Comparison of ENCODE assay signal across 12 mouse cellular contexts in genomic region chr9:61322333-61322732, GRCm38 (mm10). TPM values are rescaled to one million over a fixed set of nuclear protein-coding genes. Genes with fewer than 3 reads are reported as not detected.
DNase-seq lines count a peak whose midpoint lies in the region; ATAC-seq and TF ChIP-seq lines count a peak whose summit lies in the region.
"Had no signal": no experiment of that assay in that cellular context is flagged by ENCODE, and none has a peak within 500 bp of the region (broad histone marks: within the 10 kb centered on the region; RNA-seq: fewer than 3 reads in every experiment).

No protein-coding gene starts in this region.

- H3K4me1 ChIP-seq in embryonic fibroblast, embryonic 13.5 days (ENCODE audit: control insufficient read depth, insufficient read depth, low read length) = peaks cover 12% of the 10 kb centered on the region
- peaks cover 52% of the 10 kb centered on the region for H3K4me1 ChIP-seq in midbrain, embryonic 10.5 days
- H3K4me1 ChIP-seq in liver, embryonic 12.5 days = peaks cover 30% of the 10 kb centered on the region

- peak overlapping the region; percentile 43 for H3K27ac ChIP-seq in embryonic fibroblast, embryonic 13.5 days (ENCODE audit: insufficient read depth, low read length)
- no peak overlapping the region for H3K27ac ChIP-seq in midbrain, embryonic 10.5 days (replicated peaks)
- no peak overlapping the region for H3K27ac ChIP-seq in liver, embryonic 12.5 days
- H3K27ac ChIP-seq: hindbrain, embryonic 15.5 days; midbrain, embryonic 13.5 days had no signal

- TF ChIP-seq POLR2A in embryonic fibroblast, embryonic 13.5 days (IDR thresholded peaks at IDR 0.05; ENCODE audit: low read depth, low read length) = no peak

- H3K36me3 ChIP-seq in midbrain, embryonic 10.5 days = no peaks in the 10 kb centered on the region
- no peaks in the 10 kb centered on the region for H3K36me3 ChIP-seq in liver, embryonic 12.5 days
- H3K36me3 ChIP-seq: hindbrain, embryonic 15.5 days; midbrain, embryonic 13.5 days had no signal

- no peak for ATAC-seq in liver, embryonic 12.5 days
- ATAC-seq: midbrain, embryonic 13.5 days had no signal

- no peak overlapping the region for H3K4me3 ChIP-seq in embryonic fibroblast, embryonic 13.5 days (ENCODE audit: insufficient read depth, low read length)
- H3K4me3 ChIP-seq in midbrain, embryonic 10.5 days = no peak overlapping the region
- no peak overlapping the region for H3K4me3 ChIP-seq in liver, embryonic 12.5 days
- H3K4me3 ChIP-seq: hindbrain, embryonic 15.5 days; midbrain, embryonic 13.5 days had no signal

- TF ChIP-seq CTCF in embryonic fibroblast, embryonic 13.5 days (IDR thresholded peaks at IDR 0.05; ENCODE audit: borderline replicate concordance, insufficient read depth, low read length) = no peak

- H3K27me3 ChIP-seq in midbrain, embryonic 10.5 days (ENCODE audit: low read depth, poor library complexity, severe bottlenecking) = peaks cover 77% of the 10 kb centered on the region
- peaks cover 95% of the 10 kb centered on the region for H3K27me3 ChIP-seq in liver, embryonic 12.5 days (replicated peaks)

- H3K9ac ChIP-seq in liver, embryonic 12.5 days = no peak overlapping the region
- H3K9ac ChIP-seq: hindbrain, embryonic 15.5 days; midbrain, embryonic 13.5 days had no signal

- H3K9me3 ChIP-seq in midbrain, embryonic 10.5 days (replicated peaks) = no peaks in the 10 kb centered on the region
- no peaks in the 10 kb centered on the region for H3K9me3 ChIP-seq in liver, embryonic 12.5 days (replicated peaks)
- H3K9me3 ChIP-seq: hindbrain, embryonic 15.5 days; midbrain, embryonic 13.5 days had no signal

- 66% methylated on average over 11 of the region's 11 CpGs for WGBS in midbrain, embryonic 10.5 days
- WGBS in liver, embryonic 12.5 days (ENCODE audit: insufficient replicate concordance) = 32% methylated on average over 11 of the region's 11 CpGs

- peak; percentile 64 for DNase-seq in kidney, postnatal 10 days
- no peak for DNase-seq in kidney, adult 18-20 months
- peak; percentile 89 for DNase-seq in NIH3T3 (ENCODE audit: low read depth)
- DNase-seq in thymus, postnatal 10 days (ENCODE audit: low spot score in 2 of 2) = peak; percentile 18 to 32
- DNase-seq in midbrain, embryonic 10.5 days (ENCODE audit: low spot score) = no peak
- DNase-seq in heart, adult 9 months (ENCODE audit: low spot score in 2 of 2) = no peak
- DNase-seq: gastrocnemius, postnatal 14 days had no signal

- no peak overlapping the region for H3K4me2 ChIP-seq in liver, embryonic 12.5 days
- H3K4me2 ChIP-seq: hindbrain, embryonic 15.5 days; liver, embryonic 11.5 days; midbrain, embryonic 13.5 days had no signal

RNA-seq across cellular contexts. Expression of gene Tle3, which starts 49.8 kb away (rescaled TPM):
- polyA plus RNA-seq in embryonic fibroblast, embryonic 13.5 days (2011; ENCODE audit: insufficient read length, low read depth, missing spikeins) = 51.5 and 63.9 TPM in 2 replicates
- polyA plus RNA-seq in midbrain, embryonic 10.5 days (2016; fragmentation: Nextera tagmentation; extraction: Ambion mirVana) = 48.7 and 55.8 TPM in 2 replicates
- polyA plus RNA-seq in liver, embryonic 12.5 days (2016; fragmentation: Nextera tagmentation; extraction: Ambion mirVana) = 7.7 and 8.2 TPM in 2 replicates

Comparison
In these comparisons a context has a peak if more than half of its experiments do, and no peak if none do; other contexts are left out.
1. DNase-seq: peak in kidney, postnatal 10 days (single experiment), NIH3T3 (single experiment) and thymus, postnatal 10 days (2 of 2); none in kidney, adult 18-20 months (single experiment), midbrain, embryonic 10.5 days (single experiment) and heart, adult 9 months (0 of 2).